Mouse (Mus musculus) neural tube, embryonic 12.5 days (tissue): ENCODE data around the gene Mpped2. TPM values are rescaled to one million over a fixed set of nuclear protein-coding genes. Genes with fewer than 3 reads are reported as not detected.

Source experiments
- ATAC-seq: fragments of 200-750 bp; cut with Nextera tagmentation; 2 replicates; pipeline ENCODE4 v1.8.0; 2017; ENCODE audit warnings: low read depth, mild to moderate bottlenecking, moderate TSS enrichment, moderate library complexity; ENCODE audit not compliant: low FRiP score
- H3K27ac ChIP-seq: fragments of 300-500 bp; sonication (generic); 2 replicates; pipeline ENCODE4 v1.5.1; 2016
- H3K27me3 ChIP-seq: fragments of 300-500 bp; sonication (generic); replicated peaks from 2 replicates; pipeline ENCODE4 v1.6.1; 2016; ENCODE audit warnings: mild to moderate bottlenecking
- H3K36me3 ChIP-seq: fragments of 300-500 bp; sonication (generic); 2 replicates; pipeline ENCODE4 v1.6.1; 2016; ENCODE audit warnings: mild to moderate bottlenecking
- H3K4me1 ChIP-seq: fragments of 300-500 bp; sonication (generic); 2 replicates; pipeline ENCODE4 v1.6.1; 2016
- H3K4me2 ChIP-seq: fragments of 300-500 bp; sonication (generic); replicated peaks from 2 replicates; pipeline ENCODE4 v1.6.1; 2016; ENCODE audit warnings: mild to moderate bottlenecking
- H3K4me3 ChIP-seq: fragments of 300-500 bp; sonication (generic); 2 replicates; pipeline ENCODE4 v1.5.1; 2016
- H3K9ac ChIP-seq: fragments of 300-500 bp; sonication (generic); 2 replicates; pipeline ENCODE4 v1.6.1; 2016; ENCODE audit warnings: mild to moderate bottlenecking
- H3K9me3 ChIP-seq: fragments of 300-500 bp; sonication (generic); 2 replicates; pipeline ENCODE4 v1.6.1; 2016; ENCODE audit warnings: mild to moderate bottlenecking
- WGBS: fragments of 180-500 bp; shearing (Covaris S2); methylation state at CpG from one replicate; pipeline ENCODE4 v1.1.7; 2016; 5-methylcytosine and 5-hydroxymethylcytosine counted together
- polyA plus RNA-seq: library from polyadenylated mRNA; unstranded; fragments of >200 nt; fragmentation: Nextera tagmentation; extraction: Ambion mirVana; gene quantifications from 2 replicates; pipeline ENCODE4 v1.2.1, GENCODE M21; 2016

Gene Mpped2
- polyA plus RNA-seq, 1 experiment from 2014 or later, result 147 TPM

GRCm38 (mm10) chr2:106683185-106683831, 9.8 kb upstream of the Mpped2 start:
- Histone ChIP-seq H3K4me3 (no peak overlapping the region), H3K36me3 (no peaks in the 10 kb centered on the region), H3K4me1 (0 out of 2 replicates have a peak, but pooled peaks cover 4% of the 10 kb centered on the region), H3K27me3 (no peaks in the 10 kb centered on the region), H3K4me2 (peak overlapping the region; percentile 22), H3K9me3 (no peaks in the 10 kb centered on the region), H3K9ac (no peak overlapping the region), H3K27ac (no peak overlapping the region)
- WGBS, result 32% methylated on average over 9 of the region's 9 CpGs
- peak; percentile 50; the same call in 1 of the 2 replicates for ATAC-seq

- Histone ChIP-seq H3K9ac (no peak overlapping the region), H3K27ac (no peak overlapping the region), H3K36me3 (no peaks in the 10 kb centered on the region), H3K4me2 (no peak overlapping the region), H3K9me3 (no peaks in the 10 kb centered on the region), H3K4me1 (0 out of 2 replicates have a peak, but pooled peaks cover 4% of the 10 kb centered on the region), H3K4me3 (no peak overlapping the region), H3K27me3 (no peaks in the 10 kb centered on the region)
- 54% methylated on average over 4 of the region's 4 CpGs for WGBS
- 0 out of 2 replicates have a peak, but pooled peaks have one; percentile 53 for ATAC-seq
Observed at GRCm38 (mm10) chr2:106683832-106684231, 9.2 kb upstream of the Mpped2 start.

GRCm38 (mm10) chr2:106691753-106692363, 1.2 kb upstream of the Mpped2 start:
- no peak overlapping the region for H3K9ac ChIP-seq
- no peaks in the 10 kb centered on the region for H3K9me3 ChIP-seq
- H3K4me3 ChIP-seq, result no peak overlapping the region
- H3K4me1 ChIP-seq, result peaks cover 13% of the 10 kb centered on the region
- H3K36me3 ChIP-seq, result no peaks in the 10 kb centered on the region
- 7% methylated on average over 6 of the region's 6 CpGs for WGBS
- ATAC-seq, result no peak
- H3K27ac ChIP-seq, result no peak overlapping the region
- peak overlapping the region; percentile 90; the same call in 1 of the 2 replicates for H3K4me2 ChIP-seq
- no peaks in the 10 kb centered on the region for H3K27me3 ChIP-seq

GRCm38 (mm10) chr2:106692405-106692782, 675 bp upstream of the Mpped2 start:
- peak overlapping the region; percentile 90 for H3K4me2 ChIP-seq
- ATAC-seq, result no peak
- no peaks in the 10 kb centered on the region for H3K36me3 ChIP-seq
- 2% methylated on average over 14 of the region's 14 CpGs for WGBS
- no peaks in the 10 kb centered on the region for H3K9me3 ChIP-seq
- H3K27me3 ChIP-seq, result no peaks in the 10 kb centered on the region
- H3K27ac ChIP-seq, result peak overlapping the region; percentile 99; the same call in 1 of the 2 replicates
- peaks cover 13% of the 10 kb centered on the region for H3K4me1 ChIP-seq
- H3K9ac ChIP-seq, result peak overlapping the region; percentile 99; the same call in 1 of the 2 replicates
- peak overlapping the region; percentile 87 for H3K4me3 ChIP-seq

GRCm38 (mm10) chr2:106693702-106694566, 865 bp downstream of the Mpped2 start:
- WGBS, result 1% methylated on average over 88 of the region's 91 CpGs

GRCm38 (mm10) chr2:106694567-106694885, 1.5 kb downstream of the Mpped2 start:
- peak; percentile 14 for ATAC-seq
- H3K4me1 ChIP-seq, result peaks cover 16% of the 10 kb centered on the region
- peak overlapping the region; percentile 99 for H3K9ac ChIP-seq
- H3K4me3 ChIP-seq, result peak overlapping the region; percentile 87
- WGBS, result 0% methylated on average over 10 of the region's 10 CpGs
- H3K27me3 ChIP-seq, result no peaks in the 10 kb centered on the region
- H3K9me3 ChIP-seq, result no peaks in the 10 kb centered on the region
- peaks cover 4% of the 10 kb centered on the region; the same call in 1 of the 2 replicates for H3K36me3 ChIP-seq
- H3K4me2 ChIP-seq, result peak overlapping the region; percentile 90
- H3K27ac ChIP-seq, result peak overlapping the region; percentile 99

More at GRCm38 (mm10) chr2:106693702-106694566, 865 bp downstream of the Mpped2 start:
- peak; percentile 76 for ATAC-seq
- Histone ChIP-seq H3K36me3 (no peaks in the 10 kb centered on the region), H3K9me3 (no peaks in the 10 kb centered on the region), H3K27ac (peak overlapping the region; percentile 99), H3K9ac (peak overlapping the region; percentile 99), H3K4me2 (peak overlapping the region; percentile 90), H3K27me3 (no peaks in the 10 kb centered on the region), H3K4me3 (peak overlapping the region; percentile 87), H3K4me1 (peaks cover 13% of the 10 kb centered on the region)

- peaks cover 21% of the 10 kb centered on the region for H3K4me1 ChIP-seq
- H3K9ac ChIP-seq, result peak overlapping the region; percentile 99
- H3K27ac ChIP-seq, result peak overlapping the region; percentile 99
Observed at GRCm38 (mm10) chr2:106694886-106695733, 2.0 kb downstream of the Mpped2 start.

GRCm38 (mm10) chr2:106695734-106696022, 2.6 kb downstream of the Mpped2 start:
- peak overlapping the region; percentile 99 for H3K9ac ChIP-seq
- 3% methylated on average over 13 of the region's 13 CpGs for WGBS
- H3K27ac ChIP-seq, result no peak overlapping the region
- no peak for ATAC-seq
- peak overlapping the region; percentile 90 for H3K4me2 ChIP-seq
- H3K27me3 ChIP-seq, result no peaks in the 10 kb centered on the region
- peaks cover 21% of the 10 kb centered on the region for H3K4me1 ChIP-seq
- no peaks in the 10 kb centered on the region for H3K9me3 ChIP-seq
- peak overlapping the region; percentile 87 for H3K4me3 ChIP-seq
- peaks cover 9% of the 10 kb centered on the region; the same call in 1 of the 2 replicates for H3K36me3 ChIP-seq

More at GRCm38 (mm10) chr2:106694886-106695733, 2.0 kb downstream of the Mpped2 start:
- WGBS, result under 1% methylated on average over 41 of the region's 41 CpGs
- H3K27me3 ChIP-seq, result no peaks in the 10 kb centered on the region
- H3K4me2 ChIP-seq, result peak overlapping the region; percentile 90
- peaks cover 9% of the 10 kb centered on the region; the same call in 1 of the 2 replicates for H3K36me3 ChIP-seq
- H3K4me3 ChIP-seq, result peak overlapping the region; percentile 87
- peak; percentile 42 for ATAC-seq
- H3K9me3 ChIP-seq, result no peaks in the 10 kb centered on the region

- no peak overlapping the region for H3K27ac ChIP-seq
- WGBS, result 78% methylated on average over 8 of the region's 8 CpGs
- H3K4me1 ChIP-seq, result peaks cover 21% of the 10 kb centered on the region
- no peaks in the 10 kb centered on the region for H3K27me3 ChIP-seq
- H3K9ac ChIP-seq, result no peak overlapping the region
- no peak overlapping the region for H3K4me3 ChIP-seq
- no peaks in the 10 kb centered on the region for H3K9me3 ChIP-seq
- H3K4me2 ChIP-seq, result peak overlapping the region; percentile 90
- no peak for ATAC-seq
- peaks cover 12% of the 10 kb centered on the region; the same call in 1 of the 2 replicates for H3K36me3 ChIP-seq
Observed at GRCm38 (mm10) chr2:106696372-106696771, 3.3 kb downstream of the Mpped2 start.

- H3K4me1 ChIP-seq, result peaks cover 13% of the 10 kb centered on the region
- no peaks in the 10 kb centered on the region for H3K27me3 ChIP-seq
- ATAC-seq, result no peak
Observed at GRCm38 (mm10) chr2:106705664-106706063, 12.6 kb downstream of the Mpped2 start.

GRCm38 (mm10) chr2:106707136-106707535, 14.1 kb downstream of the Mpped2 start:
- 83% methylated on average over 2 of the region's 2 CpGs for WGBS
- H3K4me1 ChIP-seq, result peaks cover 24% of the 10 kb centered on the region
- no peaks in the 10 kb centered on the region for H3K9me3 ChIP-seq
- H3K36me3 ChIP-seq, result peaks cover 5% of the 10 kb centered on the region; the same call in 1 of the 2 replicates
- H3K9ac ChIP-seq, result no peak overlapping the region
- no peak for ATAC-seq
- H3K27me3 ChIP-seq, result no peaks in the 10 kb centered on the region
- no peak overlapping the region for H3K4me2 ChIP-seq
- no peak overlapping the region for H3K4me3 ChIP-seq
- H3K27ac ChIP-seq, result no peak overlapping the region

More at GRCm38 (mm10) chr2:106705664-106706063, 12.6 kb downstream of the Mpped2 start:
- Histone ChIP-seq H3K4me2 (no peak overlapping the region), H3K9me3 (no peaks in the 10 kb centered on the region), H3K36me3 (peaks cover 11% of the 10 kb centered on the region; the same call in 1 of the 2 replicates), H3K27ac (no peak overlapping the region), H3K4me3 (no peak overlapping the region), H3K9ac (0 out of 2 replicates have a peak overlapping the region, but pooled peaks have one; percentile 13)
- 81% methylated on average over 5 of the region's 5 CpGs for WGBS
